Mouse (Mus musculus) frontal cortex, postnatal 14 days (tissue): ENCODE measurements at regions not wholly inside any gene's neighbourhood (a gene's known extent, or its start where the extent isn't known, plus 50 kb on each side); places are given as distances from the start of the nearest gene placed in this dataset.

Source experiments
- DNase-seq, 2 experiments: peaks; one replicate each; pipeline ENCODE4 v3.0.0; 2022; ENCODE audit warnings: low spot score in 2 of 2

DNA sequence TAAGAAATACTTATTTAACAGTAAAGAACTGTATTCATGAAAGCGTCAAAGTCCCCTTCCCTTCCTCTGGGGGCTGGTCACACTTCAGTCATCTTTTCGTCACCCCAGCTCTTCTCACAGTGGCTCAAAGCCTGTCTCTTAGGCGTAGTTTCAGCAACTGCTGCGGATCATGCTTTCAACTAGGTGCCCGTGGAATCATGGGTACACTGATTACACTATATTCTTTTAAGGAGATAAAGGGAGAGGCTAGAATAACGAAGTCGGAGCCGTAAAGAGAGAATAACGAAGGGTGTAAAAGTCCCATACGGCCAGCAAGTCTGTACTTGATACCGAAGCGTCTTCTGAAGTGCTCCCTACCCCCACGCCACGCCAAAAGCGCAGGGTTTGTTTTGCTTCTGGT is 368.7 kb downstream of the Etnk1 start:
- DNase-seq: no peak

DNA sequence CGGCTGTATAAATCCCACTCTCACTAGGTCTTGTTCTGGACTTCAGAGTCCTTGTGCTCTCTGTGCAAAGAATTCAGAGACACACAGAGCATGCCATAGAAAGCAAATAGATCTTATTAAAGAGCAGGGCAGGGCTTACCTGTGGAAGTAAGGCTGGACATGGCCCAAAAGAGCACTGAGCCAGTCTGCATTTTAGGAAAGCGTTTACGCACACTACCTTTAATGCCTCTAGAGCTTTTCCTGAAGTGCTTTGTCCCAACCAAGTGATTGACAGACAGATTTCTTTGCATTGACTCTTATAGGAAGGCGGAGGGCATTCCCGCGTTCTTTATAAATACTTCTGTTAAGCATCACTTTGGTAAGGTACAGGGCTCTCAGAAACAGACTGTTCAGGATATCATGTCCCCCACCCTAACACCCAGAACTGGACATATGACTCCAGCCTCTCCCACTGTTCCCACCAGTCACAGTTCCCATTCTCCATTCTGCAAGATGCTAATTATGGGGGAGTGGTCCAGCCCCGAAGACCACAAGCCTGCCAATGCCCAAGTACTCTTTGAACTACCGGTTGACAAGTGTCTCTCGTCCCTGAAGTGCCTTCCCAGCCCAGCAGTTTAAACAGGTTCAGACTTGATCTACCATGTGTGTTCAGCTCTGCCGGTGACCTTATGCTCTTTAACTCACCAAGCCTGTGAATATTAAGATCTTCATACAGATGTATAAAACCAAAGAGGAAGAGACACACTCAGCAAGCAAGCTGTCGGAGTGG is 369.7 kb downstream of the Etnk1 start:
- no peak for DNase-seq

DNA sequence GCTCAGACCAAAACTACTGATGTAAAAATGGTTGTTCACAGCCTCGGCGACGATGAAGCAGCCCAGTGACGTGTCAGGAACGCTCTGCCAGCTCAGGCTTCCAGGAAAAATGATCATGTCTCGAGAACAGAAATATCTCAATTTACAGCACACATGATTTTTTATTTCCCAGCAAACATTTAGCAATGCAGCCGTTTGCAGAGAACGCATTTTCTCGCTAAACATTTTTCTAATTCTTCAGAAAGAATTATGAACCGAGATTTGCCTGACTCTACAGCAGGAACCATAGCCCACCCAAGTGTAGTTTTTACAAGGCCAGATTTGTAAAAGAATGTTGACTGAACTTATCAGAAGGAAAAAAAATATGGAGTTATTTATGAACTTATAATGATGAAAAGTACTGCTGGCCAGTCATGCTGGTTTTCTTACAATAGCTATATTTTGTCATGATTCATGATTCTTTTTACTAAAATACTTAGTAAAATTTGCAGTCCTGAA is 380.4 kb downstream of the Etnk1 start:
- DNase-seq: no peak

DNA sequence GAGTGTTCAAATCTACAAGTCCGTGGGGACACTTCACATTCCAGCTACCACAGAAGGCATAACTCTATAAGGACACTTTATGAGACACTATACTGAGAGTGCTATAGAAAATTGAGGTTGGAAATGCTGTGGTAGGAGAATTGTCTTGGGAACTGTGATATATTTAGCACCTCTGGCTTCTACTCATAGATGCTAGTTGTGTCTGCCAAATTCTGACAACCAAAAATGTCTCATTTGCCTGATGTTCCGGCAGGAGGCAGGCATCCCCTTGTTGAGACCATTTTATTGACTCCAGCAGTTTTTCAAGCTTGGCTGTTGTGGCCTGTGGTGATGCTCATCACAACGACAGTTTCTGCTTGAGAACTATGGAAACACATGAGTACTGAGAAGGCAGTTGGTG is 387.9 kb downstream of the Etnk1 start:
- no peak for DNase-seq

DNA sequence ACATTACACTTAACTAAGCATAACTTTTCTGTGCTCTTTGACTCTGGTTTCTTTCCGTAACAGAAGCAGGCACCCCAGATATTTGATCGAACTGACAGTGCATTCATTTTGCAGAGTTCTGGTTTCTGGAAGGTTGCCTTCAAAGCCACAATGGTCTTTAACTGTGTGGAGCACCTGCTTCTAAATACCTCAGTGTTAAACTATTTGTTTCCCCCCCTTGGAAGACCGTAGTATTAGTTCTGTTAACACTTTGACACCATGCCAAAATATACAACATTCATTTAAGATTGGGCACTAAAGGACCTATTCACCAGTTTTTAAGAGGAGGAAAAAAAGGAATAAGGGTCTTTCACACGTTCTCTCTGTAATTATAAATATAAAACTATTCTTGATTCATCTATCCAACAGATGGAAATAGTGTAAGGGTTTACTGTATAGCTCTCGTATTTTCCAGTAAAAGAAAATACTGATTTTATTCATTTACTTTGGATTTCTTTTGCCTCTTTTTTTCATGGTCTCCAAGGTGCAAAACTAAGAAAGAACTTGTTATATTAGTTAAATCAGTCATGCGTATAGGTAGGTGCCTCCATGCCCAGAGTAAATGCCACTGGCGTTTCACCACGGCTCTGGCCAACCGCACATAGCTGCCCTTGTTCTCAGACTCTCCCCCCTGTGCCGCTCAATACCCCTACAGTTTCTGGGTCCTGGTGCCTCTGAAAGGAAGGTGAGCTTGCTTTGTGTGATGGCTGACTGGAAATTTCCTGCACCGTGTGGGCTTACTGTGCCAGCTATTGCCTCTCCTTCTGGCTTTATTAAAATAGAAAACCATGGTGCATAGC is 391.2 kb downstream of the Etnk1 start:
- no peak for DNase-seq

DNA sequence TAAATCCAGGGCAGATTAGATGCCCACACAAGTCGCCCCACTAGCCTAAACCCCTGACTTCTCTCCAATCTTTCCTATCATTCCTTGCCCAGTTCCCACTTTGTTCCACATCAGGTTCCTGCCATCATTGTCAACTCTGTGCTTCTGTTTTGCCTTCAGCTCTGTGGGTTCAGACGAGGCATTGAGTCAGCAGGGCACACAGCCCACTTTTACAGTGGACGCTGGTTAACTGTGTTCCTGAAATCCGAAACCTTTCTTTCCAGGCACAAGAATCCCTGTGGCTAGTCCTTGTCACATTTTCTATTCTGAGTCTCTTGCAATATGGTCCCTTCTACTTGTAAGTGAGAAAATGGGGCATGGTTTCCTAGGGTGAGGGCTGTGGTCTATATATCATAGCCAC is 392.3 kb downstream of the Etnk1 start:
- DNase-seq: no peak

DNA sequence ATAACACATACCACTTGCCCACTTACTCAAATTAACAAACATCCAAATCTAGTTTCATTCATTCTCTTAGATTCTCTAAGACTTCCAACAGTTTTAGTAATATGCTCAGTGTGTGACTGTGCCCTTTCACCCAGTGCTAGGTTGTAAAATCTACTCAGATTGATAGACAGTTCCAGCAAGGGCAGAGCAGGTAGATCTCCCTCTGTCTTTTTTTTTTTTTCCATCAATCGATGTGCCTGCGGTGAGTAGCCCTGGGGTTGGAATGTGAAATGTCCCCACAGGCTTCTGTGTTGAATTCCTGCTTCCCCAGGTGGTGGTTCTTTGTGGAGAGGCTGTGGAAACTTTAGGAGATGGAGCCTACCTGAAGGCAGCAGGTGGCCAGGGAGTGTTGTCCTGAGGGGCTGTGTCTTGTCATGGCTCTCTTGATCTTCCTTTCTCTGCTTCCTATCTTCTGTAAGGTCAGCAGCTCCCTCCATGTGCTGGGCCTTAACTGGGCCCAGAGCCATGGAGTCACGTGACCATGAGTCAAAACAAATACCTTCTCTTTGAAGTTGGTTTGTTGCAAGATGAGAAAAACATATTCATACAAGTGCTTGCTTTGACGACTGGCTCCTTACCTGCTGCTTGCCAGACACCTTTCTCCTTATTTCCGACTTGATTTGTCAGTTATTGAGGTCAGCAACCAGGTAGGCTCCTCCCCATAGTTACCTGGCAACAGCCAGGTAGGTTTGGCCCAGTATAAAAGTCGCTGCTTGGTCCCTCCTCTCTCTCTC is 394.5 kb downstream of the Etnk1 start:
- DNase-seq: no peak

DNA sequence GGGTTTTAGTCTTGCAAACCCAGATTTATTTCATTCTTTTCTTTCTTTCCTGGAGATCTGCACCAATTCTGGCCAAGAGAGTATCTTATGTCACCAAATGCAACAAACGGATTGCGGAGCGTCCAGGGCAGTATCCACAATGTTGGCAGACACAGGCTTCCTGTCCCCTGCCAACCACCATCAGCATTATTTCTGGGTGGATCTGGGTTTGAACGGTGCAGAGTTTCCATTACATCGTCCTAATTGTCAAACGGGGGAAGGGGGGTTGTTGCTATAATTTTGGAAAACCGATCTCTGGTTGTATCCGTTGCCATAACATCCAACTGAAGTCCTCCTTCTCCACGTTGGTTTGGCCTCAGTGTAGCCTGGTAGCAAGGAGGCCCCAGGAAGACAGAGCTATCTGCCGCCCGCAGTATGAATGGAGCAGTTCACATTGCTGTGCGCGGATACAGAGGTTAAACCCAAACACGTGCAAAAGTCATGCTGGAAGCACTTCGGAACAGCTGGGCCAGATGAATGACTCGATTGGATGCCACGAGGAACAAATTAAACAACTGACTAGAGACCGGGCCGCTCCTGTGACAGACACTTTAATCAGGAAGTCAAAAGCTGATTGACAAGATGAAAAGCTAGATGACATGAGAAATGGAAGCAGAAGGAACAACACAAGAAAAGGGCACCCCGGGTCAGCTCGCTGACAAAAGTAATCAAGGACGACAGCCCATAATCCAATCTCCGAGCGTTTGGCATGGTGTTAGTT is 404.5 kb downstream of the Etnk1 start:
- DNase-seq: no peak

DNA sequence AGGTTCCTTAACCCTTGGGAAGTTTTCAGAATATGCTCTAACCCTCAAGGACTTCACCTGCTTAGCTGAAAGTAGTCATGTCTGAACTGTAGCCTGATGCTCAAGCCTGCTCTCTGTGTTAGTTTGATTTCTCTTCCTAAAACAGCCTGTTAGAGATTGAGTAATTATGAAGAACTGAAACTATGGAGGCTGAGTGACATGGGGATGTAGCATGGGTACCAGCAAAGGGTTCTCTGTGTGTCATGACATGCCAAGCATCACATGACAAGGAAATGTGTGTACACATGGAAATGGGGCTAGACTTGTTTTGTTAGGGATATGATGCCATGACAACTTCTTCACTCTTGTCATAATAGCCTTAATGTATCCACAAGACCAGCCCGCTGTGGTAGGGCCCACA is 412.2 kb downstream of the Etnk1 start:
- no peak for DNase-seq

DNA sequence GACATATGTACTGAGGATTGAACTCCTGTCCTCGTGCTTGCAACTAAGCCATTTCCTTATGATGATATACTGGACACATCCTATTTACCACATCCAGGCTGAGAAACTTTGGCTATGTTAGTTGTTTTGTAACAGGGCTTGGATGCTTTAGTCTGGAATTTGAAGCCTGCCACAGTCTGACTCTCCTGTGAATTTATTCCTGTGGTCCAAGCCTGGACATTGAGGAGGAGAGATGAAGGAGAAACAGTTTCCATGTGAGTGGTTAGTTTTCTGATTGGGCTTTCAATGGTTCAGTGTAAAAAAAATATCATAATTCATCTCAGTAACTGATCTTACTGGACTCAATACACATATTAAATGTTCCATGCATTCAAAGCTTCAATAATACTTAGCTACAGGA is 422.6 kb downstream of the Etnk1 start:
- DNase-seq: no peak

DNA sequence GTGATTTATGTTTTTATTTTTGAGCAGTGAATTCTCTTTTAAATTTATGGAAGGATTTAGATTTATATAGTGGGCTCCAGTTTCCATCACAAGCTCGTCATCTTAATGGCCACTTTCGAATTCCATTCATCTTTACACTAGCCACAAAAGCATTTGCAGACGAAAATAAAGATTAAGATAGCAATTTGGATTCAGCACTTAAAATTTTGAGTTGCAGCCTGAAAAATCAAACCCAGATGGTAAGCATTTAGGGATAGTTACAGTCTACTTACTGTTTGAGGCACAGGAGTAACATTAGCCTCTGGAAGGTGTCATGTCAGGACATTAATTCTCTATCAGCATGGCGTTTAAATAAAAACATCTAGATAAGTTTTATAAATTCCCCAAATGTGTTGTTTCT is 423.2 kb downstream of the Etnk1 start:
- DNase-seq: no peak

DNA sequence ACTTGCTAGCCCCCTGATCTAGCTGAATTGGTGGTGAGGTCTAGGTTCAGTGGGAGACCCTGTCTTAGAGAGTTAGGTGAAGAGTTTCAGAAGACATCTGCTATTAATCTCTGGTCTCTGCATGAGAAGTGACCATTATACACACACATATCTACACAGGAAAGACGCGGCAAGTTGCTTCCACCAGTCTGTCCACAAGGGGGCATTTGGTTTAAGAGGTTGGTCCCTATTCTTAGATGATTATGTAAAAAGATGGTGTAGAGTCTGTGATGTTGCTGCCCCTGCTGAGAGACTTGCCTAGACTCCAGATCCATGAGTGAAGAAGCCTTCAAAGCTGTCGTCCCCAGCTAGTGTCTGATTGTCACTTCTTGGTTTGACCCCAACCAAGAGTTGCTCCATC is 425.5 kb downstream of the Etnk1 start:
- no peak for DNase-seq

DNA sequence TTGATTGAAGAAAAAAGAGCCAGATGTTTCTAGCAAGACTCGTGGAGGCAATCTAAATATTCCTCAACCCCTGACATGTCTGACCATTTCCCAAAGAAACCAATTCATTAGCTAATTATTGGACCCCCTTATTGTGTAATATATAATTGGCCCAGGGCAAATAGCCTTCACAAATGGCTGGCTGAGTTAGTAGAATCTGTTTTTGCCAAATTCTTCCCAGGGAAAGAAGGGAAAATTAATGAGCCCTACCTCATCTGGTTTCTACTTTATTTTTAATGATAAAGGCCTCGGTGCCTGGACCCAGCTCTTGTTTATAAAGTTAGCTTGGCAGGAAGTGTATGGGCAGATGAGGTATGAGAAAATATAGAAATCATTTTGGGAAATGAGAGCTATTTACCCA is 428.5 kb downstream of the Etnk1 start:
- no peak for DNase-seq

DNA sequence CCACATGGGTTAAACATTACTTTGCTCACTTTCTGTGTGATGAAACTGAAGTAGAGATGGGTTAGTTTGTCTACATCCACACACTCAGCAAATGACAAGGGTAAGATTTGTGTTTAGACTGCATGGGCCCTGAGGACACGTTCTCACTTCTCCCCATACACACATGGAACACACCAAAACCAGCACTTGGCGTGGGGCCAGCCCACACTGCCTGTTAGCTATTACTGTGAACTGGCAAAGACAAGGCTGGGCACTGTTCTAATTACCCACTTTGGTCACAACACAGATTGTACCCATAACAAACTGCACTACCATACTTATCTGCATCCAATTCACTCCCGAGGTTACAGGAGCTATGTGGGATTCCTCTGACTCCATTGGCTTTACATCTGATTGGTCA is 430.4 kb downstream of the Etnk1 start:
- no peak for DNase-seq

DNA sequence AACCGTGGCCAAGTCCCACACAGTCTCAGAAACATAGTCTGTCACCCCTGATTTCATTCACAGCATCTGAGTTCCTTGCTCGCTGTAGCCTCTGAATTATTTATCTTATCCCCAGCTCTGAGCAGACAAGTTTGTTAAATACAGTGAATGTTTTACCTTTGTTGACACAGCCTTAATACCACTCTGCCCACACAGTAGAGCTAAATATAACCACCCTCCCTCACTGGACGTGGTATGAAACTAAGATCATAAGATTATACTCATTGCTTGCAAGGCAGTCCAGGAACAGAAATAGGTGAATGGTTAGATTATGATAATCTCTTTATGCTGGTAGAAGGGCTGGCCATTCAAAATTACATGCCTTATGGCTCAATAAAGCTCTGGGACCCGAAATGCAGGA is 431.9 kb downstream of the Etnk1 start:
- DNase-seq: no peak

DNA sequence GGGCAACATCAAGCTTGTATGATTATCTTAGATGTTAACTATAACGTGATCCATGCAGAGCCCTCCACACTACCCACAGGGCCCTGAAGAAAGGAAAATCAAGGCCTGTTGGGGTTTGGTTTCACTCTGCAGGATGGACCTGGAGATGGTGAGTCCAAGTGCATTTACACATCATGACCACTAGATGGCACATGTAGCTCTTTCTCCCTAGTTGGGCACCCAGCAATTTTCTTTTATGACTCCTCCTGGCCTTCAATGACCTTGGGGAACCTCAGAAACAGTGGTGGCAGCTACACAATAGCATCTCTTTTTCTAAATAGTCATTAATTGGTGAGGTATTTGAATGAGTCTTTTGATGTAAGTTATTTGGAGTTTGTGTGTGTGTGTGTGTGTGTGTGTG is 442.1 kb downstream of the Etnk1 start:
- no peak for DNase-seq

DNA sequence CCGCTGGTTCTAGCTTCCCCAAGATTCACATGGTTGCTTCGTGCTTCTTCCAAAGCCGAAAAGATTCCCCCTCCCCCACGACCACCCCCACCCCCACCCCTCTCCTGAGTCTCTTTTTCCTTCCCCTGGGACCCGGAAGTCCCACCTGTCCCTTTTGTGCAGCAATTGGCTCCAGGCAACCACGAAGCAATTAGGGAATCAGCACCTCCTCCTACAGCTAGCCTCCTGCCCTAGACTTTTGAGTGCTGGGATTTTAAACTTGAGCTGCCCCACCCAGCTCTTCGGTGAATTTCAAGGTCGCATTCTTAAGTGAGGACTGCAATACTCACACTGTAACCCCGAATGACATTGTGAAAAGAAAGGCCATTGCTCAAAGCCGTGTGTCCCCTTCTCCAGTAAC is 445.9 kb downstream of the Etnk1 start:
- no peak for DNase-seq

DNA sequence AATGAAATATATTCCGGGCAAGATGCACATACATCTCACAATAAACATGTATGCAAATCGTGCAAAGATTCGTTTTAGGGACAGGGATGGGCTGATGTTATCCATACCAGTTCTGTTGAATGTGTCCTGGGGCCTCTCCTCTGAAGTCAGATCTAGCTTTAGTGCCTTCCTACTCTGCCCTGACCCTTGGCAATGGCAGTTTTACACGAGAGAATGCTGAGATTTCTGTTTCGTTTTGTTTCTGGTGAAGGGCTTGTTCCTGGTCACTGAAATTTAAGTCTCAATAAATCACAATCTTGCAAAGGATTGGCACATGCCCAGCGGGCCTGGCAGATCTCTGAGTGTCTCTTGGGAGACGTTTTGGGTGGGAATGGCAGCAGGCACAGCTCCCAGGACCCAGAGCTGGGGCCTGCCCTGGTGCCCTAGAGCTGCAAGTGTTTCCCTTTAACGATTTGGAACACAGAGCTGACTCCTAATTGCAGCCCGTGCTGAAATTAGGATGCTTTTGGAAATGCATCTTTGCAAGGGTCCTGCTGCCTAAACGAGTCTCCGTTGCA is 447.5 kb downstream of the Etnk1 start:
- DNase-seq: no peak

DNA sequence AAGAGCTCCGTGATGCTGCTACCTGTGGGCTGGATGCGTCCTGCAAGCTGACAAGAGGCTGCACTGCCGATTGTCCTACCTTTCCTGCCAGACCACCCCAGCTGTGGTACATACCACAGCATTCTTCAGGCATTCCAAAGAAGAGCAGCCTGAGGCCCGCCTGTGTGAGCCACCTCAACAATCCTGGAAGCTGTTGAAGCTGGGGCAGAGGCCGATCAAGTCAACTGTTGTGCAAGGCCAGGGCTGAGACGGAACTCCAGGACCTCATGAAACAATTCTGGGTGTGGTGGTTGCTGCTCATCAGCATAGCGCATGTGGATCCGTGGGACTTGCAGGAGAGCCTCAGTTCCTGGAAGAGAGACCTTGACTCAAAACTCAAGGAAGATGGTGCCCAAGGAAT is 448.3 kb downstream of the Etnk1 start:
- DNase-seq: no peak

DNA sequence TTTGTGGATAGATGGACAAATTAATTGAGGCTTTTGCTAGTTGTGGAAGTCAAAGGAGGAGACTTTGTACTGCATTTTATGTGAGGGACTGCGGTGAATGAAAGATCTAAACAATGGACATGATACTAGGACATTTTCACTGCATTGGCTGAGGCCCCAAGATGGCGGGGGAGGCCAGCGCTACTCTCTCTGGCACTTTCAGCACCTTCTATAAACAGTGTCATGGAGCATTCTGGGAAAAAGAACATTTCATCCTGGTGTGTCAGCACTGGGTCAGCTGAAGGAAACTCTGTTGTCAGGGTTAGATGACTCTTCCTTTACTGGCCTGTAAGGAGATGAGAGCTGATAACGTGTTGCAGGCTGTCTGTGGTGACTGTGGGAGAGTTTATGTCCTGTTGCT is 449.4 kb downstream of the Etnk1 start:
- DNase-seq: no peak

DNA sequence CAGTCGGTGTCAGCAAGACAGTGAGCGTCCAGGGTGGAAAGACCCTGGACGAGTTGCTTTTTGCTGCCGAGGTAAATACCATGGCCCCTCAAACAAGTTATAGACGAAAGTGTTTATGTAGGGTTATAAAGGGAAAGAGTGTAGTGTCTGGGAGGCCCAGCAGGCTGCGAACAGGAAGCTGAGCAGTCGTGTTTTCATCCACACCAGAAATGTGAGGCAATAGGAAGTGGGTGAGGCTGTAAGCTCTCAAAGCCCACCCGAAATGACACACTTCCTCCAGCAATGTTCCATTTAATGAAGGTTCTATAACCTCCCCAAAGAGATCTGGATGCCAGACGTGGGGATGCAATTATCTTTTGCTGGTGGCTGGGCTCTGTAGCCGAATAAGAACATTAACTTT is 451.5 kb downstream of the Etnk1 start:
- DNase-seq: no peak
